Mouse (Mus musculus) neural tube, embryonic 11.5 days (tissue): ENCODE measurements at regions not wholly inside any gene's neighbourhood (a gene's known extent, or its start where the extent isn't known, plus 50 kb on each side); places are given as distances from the start of the nearest gene placed in this dataset.

Experiments
- ATAC-seq: fragments of 200-750 bp; cut with Nextera tagmentation; 2 replicates; pipeline ENCODE4 v1.8.0; 2017; ENCODE audit warnings: moderate number of reproducible peaks, mild to moderate bottlenecking, moderate TSS enrichment, moderate library complexity; ENCODE audit not compliant: insufficient read depth, low FRiP score, low TSS enrichment
- DNase-seq: peaks from one replicate; pipeline ENCODE4 v3.0.0-alpha.2; 2015; ENCODE audit warnings: low spot score
- H3K27ac ChIP-seq: fragments of 300-500 bp; sonication (generic); 2 replicates; pipeline ENCODE4 v1.5.1; 2014; ENCODE audit warnings: low read depth, mild to moderate bottlenecking, low read length
- H3K27me3 ChIP-seq: fragments of 300-500 bp; sonication (generic); 2 replicates; pipeline ENCODE4 v1.6.1; 2014; ENCODE audit warnings: mild to moderate bottlenecking, low read length, mixed read lengths; ENCODE audit not compliant: control insufficient read depth, insufficient read depth
- H3K36me3 ChIP-seq: fragments of 300-500 bp; sonication (generic); 2 replicates; pipeline ENCODE4 v1.6.1; 2014; ENCODE audit warnings: mild to moderate bottlenecking, low read length, moderate library complexity, mixed read lengths; ENCODE audit not compliant: control insufficient read depth, insufficient read depth
- H3K4me1 ChIP-seq: fragments of 300-500 bp; sonication (generic); 2 replicates; pipeline ENCODE4 v1.6.1; 2014; ENCODE audit warnings: low read length, mixed read lengths; ENCODE audit not compliant: control insufficient read depth, insufficient read depth
- H3K4me2 ChIP-seq: fragments of 300-500 bp; sonication (generic); 2 replicates; pipeline ENCODE4 v1.6.1; 2014; ENCODE audit warnings: low read depth, mild to moderate bottlenecking, moderate library complexity
- H3K4me3 ChIP-seq: fragments of 300-500 bp; sonication (generic); 2 replicates; pipeline ENCODE4 v1.5.1; 2014; ENCODE audit warnings: low read depth, low read length
- H3K9ac ChIP-seq: fragments of 300-500 bp; sonication (generic); 2 replicates; pipeline ENCODE4 v1.6.1; 2014; ENCODE audit warnings: mild to moderate bottlenecking, low read length
- H3K9me3 ChIP-seq: fragments of 300-500 bp; sonication (generic); 2 replicates; pipeline ENCODE4 v1.6.1; 2016; ENCODE audit warnings: low read length; ENCODE audit not compliant: control insufficient read depth
- WGBS: fragments of 180-500 bp; shearing (Covaris S2); extraction: QIAGEN DNeasy Blood & Tissue Kit; methylation state at CpG from one replicate; pipeline ENCODE4 v1.1.7; 2014; 5-methylcytosine and 5-hydroxymethylcytosine counted together

DNA sequence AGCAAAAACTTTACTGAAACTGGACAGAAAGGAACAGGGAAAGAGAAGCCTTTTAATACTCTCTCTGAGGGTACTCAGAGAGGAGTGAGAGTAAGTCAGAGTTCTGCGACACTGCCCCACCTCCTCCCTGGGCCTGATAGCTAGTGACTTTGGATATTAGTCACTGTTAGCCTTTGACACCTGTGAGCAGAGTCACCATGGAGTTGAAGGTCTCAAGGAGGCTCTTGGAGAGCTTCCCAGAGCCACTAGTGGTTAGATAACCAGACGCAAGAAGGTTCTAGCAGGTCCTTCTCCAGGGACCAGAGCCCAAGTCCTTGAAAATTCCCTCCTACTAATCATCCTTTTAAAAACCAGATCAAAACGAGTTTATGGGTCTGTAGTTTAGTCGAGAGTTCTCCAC, 94.3 kb downstream of the Brms1l start:
- WGBS, result 77% methylated on average over 4 of the region's 4 CpGs
- Histone ChIP-seq H3K4me2 (no peak overlapping the region), H3K27me3 (peaks cover 21% of the 10 kb centered on the region; the same call in 1 of the 2 replicates), H3K36me3 (no peaks in the 10 kb centered on the region), H3K4me3 (no peak overlapping the region), H3K4me1 (no peaks in the 10 kb centered on the region), H3K9me3 (no peaks in the 10 kb centered on the region), H3K9ac (no peak overlapping the region), H3K27ac (no peak overlapping the region)
- ATAC-seq (no peak), DNase-seq (no peak)

GRCm38 (mm10) chr12:55926974-55927321, 90.8 kb downstream of the Brms1l start:
- Histone ChIP-seq H3K27ac (no peak overlapping the region), H3K27me3 (peaks cover 7% of the 10 kb centered on the region; the same call in 1 of the 2 replicates)
- WGBS, result 58% methylated on average over 1 of the region's 1 CpGs

GRCm38 (mm10) chr12:55926276-55926973, 90.3 kb downstream of the Brms1l start:
- no peak for DNase-seq
- 52% methylated on average over 2 of the region's 2 CpGs for WGBS
- ATAC-seq, result peak; percentile 55; the same call in 1 of the 2 replicates

More at GRCm38 (mm10) chr12:55926974-55927321, 90.8 kb downstream of the Brms1l start:
- Histone ChIP-seq H3K4me2 (no peak overlapping the region), H3K9me3 (no peaks in the 10 kb centered on the region), H3K36me3 (no peaks in the 10 kb centered on the region), H3K9ac (no peak overlapping the region), H3K4me1 (no peaks in the 10 kb centered on the region), H3K4me3 (no peak overlapping the region)
- DNase-seq (no peak), ATAC-seq (no peak)

More at GRCm38 (mm10) chr12:55926276-55926973, 90.3 kb downstream of the Brms1l start:
- H3K27me3 ChIP-seq, result peaks cover 4% of the 10 kb centered on the region; the same call in 1 of the 2 replicates
- no peak overlapping the region for H3K27ac ChIP-seq
- no peaks in the 10 kb centered on the region for H3K9me3 ChIP-seq
- H3K9ac ChIP-seq, result no peak overlapping the region
- no peak overlapping the region for H3K4me2 ChIP-seq
- H3K4me1 ChIP-seq, result no peaks in the 10 kb centered on the region
- H3K4me3 ChIP-seq, result no peak overlapping the region
- no peaks in the 10 kb centered on the region for H3K36me3 ChIP-seq
